In the genomic region with DNA sequence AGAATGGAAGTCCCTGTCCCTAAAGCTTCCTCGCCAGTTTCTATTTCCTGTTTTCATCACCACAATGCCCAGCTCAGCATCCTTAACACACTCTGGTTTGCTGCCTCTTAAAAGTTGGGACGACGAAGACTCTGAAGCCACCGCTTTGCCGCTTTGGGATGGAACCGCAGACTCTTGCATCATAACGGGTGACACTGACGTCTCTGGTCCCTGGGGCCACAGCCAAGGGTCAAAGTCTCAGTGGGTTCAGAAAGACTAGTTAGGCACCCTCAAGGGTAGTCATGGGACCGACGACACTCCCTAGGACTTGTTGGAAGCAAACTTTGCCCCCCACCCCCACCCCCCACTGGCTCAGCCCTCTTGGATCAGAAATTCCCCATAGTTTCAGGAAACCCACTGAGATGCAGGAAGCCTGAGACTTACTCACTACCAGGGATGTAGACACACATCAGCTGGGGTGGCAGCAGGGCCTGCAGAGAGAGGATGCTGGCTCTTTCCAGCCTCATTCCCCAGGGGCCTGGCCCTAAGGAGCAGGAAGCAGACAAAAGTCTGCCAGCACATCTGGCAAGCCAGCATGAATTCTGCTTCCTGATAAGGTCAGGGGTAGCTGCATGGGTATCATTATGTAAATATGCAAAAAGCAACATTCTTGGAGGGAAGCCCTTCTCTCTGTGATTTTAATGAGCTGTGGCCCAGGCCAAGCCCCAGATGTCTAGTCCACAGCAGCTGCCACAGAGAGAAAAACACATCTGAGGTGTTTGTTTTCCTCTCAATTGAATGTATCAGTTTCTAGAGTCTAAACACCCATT, we compare ENCODE assay signal across 8 mouse cellular contexts. TPM values are rescaled to one million over a fixed set of nuclear protein-coding genes. Genes with fewer than 3 reads are reported as not detected.
DNase-seq lines count a peak whose midpoint lies in the region; ATAC-seq lines count a peak whose summit lies in the region.
"Had no signal": no experiment of that assay in that cellular context is flagged by ENCODE, and none has a peak within 500 bp of the region (broad histone marks: within the 10 kb centered on the region; RNA-seq: fewer than 3 reads in every experiment).

No protein-coding gene starts in this region.

- no peaks in the 10 kb centered on the region for H3K36me3 ChIP-seq in forebrain, embryonic 14.5 days (ENCODE audit: control insufficient read depth, insufficient read depth, low read length)
- H3K36me3 ChIP-seq in hindbrain, embryonic 11.5 days (ENCODE audit: control insufficient read depth, insufficient read depth, low read length): no peaks in the 10 kb centered on the region
- H3K36me3 ChIP-seq in limb, embryonic 15.5 days: no peaks in the 10 kb centered on the region
- H3K36me3 ChIP-seq in neural tube, embryonic 11.5 days (ENCODE audit: control insufficient read depth, insufficient read depth, low read length): no peaks in the 10 kb centered on the region

- no peak overlapping the region for H3K9ac ChIP-seq in forebrain, embryonic 14.5 days (ENCODE audit: low read length)
- no peak overlapping the region for H3K9ac ChIP-seq in hindbrain, embryonic 11.5 days (ENCODE audit: low read depth, low read length)
- H3K9ac ChIP-seq in limb, embryonic 15.5 days: no peak overlapping the region
- no peak overlapping the region for H3K9ac ChIP-seq in neural tube, embryonic 11.5 days (ENCODE audit: low read length)

- H3K4me1 ChIP-seq in forebrain, embryonic 14.5 days (ENCODE audit: control insufficient read depth, insufficient read depth, low read length): no peaks in the 10 kb centered on the region; the same call in 1 of the 2 replicates
- H3K4me1 ChIP-seq in hindbrain, embryonic 11.5 days (replicated peaks; ENCODE audit: control insufficient read depth, insufficient read depth, low read length): peaks cover 3% of the 10 kb centered on the region; the same call in 1 of the 2 replicates
- peaks cover 23% of the 10 kb centered on the region for H3K4me1 ChIP-seq in limb, embryonic 15.5 days
- H3K4me1 ChIP-seq in neural tube, embryonic 11.5 days (ENCODE audit: control insufficient read depth, insufficient read depth, low read length): peaks cover 6% of the 10 kb centered on the region; the same call in 1 of the 2 replicates

- no peak overlapping the region for H3K4me3 ChIP-seq in forebrain, embryonic 14.5 days (ENCODE audit: low read depth, low read length)
- H3K4me3 ChIP-seq in hindbrain, embryonic 11.5 days (ENCODE audit: low read depth, low read length): no peak overlapping the region
- H3K4me3 ChIP-seq in limb, embryonic 15.5 days: no peak overlapping the region
- no peak overlapping the region for H3K4me3 ChIP-seq in neural tube, embryonic 11.5 days (ENCODE audit: low read depth, low read length)
- H3K4me3 ChIP-seq: erythroblast, embryonic 14.5 days had no signal

- no peak for ATAC-seq in forebrain, embryonic 14.5 days
- no peak for ATAC-seq in hindbrain, embryonic 11.5 days (ENCODE audit: low FRiP score)
- ATAC-seq in limb, embryonic 15.5 days (ENCODE audit: insufficient number of reproducible peaks, low FRiP score, low TSS enrichment, low read depth): no peak; the same call in 1 of the 2 replicates
- ATAC-seq in neural tube, embryonic 11.5 days (ENCODE audit: insufficient read depth, low FRiP score, low TSS enrichment): no peak
- no peak for ATAC-seq in inflammation-experienced regulatory T-cells, adult 6 months

- H3K27me3 ChIP-seq in forebrain, embryonic 14.5 days (replicated peaks; ENCODE audit: control insufficient read depth, insufficient read depth, low read length): no peaks in the 10 kb centered on the region
- no peaks in the 10 kb centered on the region for H3K27me3 ChIP-seq in hindbrain, embryonic 11.5 days (ENCODE audit: control insufficient read depth, insufficient read depth, low read length)
- no peaks in the 10 kb centered on the region for H3K27me3 ChIP-seq in limb, embryonic 15.5 days
- H3K27me3 ChIP-seq in neural tube, embryonic 11.5 days (ENCODE audit: control insufficient read depth, insufficient read depth, low read length): no peaks in the 10 kb centered on the region

- H3K9me3 ChIP-seq in forebrain, embryonic 14.5 days (replicated peaks; ENCODE audit: control insufficient read depth, low read length): no peaks in the 10 kb centered on the region
- H3K9me3 ChIP-seq in hindbrain, embryonic 11.5 days (ENCODE audit: control insufficient read depth, low read length): no peaks in the 10 kb centered on the region
- H3K9me3 ChIP-seq in limb, embryonic 15.5 days: no peaks in the 10 kb centered on the region
- no peaks in the 10 kb centered on the region for H3K9me3 ChIP-seq in neural tube, embryonic 11.5 days (ENCODE audit: control insufficient read depth, low read length)

- H3K4me2 ChIP-seq in forebrain, embryonic 14.5 days (ENCODE audit: low read length): no peak overlapping the region
- H3K4me2 ChIP-seq in hindbrain, embryonic 11.5 days (replicated peaks; ENCODE audit: low read depth, low read length): no peak overlapping the region
- H3K4me2 ChIP-seq in limb, embryonic 15.5 days: no peak overlapping the region
- H3K4me2 ChIP-seq in neural tube, embryonic 11.5 days (ENCODE audit: low read depth): no peak overlapping the region

- 82% methylated on average over 10 of the region's 10 CpGs for WGBS in forebrain, embryonic 14.5 days
- 76% methylated on average over 10 of the region's 10 CpGs for WGBS in hindbrain, embryonic 11.5 days
- WGBS in limb, embryonic 15.5 days: 76% methylated on average over 10 of the region's 10 CpGs
- 82% methylated on average over 10 of the region's 10 CpGs for WGBS in neural tube, embryonic 11.5 days

- peak; percentile 6 for DNase-seq in brain, embryonic 18.5 days (ENCODE audit: low read depth, low spot score)
- peak; percentile 49 for DNase-seq in forebrain, embryonic 14.5 days (ENCODE audit: low spot score)
- DNase-seq in hindbrain, embryonic 11.5 days (ENCODE audit: low spot score): peak; percentile 56
- peak; percentile 38 for DNase-seq in neural tube, embryonic 11.5 days (ENCODE audit: low spot score)
- no peak for DNase-seq in layer of hippocampus, adult 8-10 months (ENCODE audit: low spot score in 2 of 2)

- 0 out of 2 replicates have a peak overlapping the region, but pooled peaks have one; percentile 3 for H3K27ac ChIP-seq in forebrain, embryonic 14.5 days (ENCODE audit: low read depth, low read length)
- H3K27ac ChIP-seq in hindbrain, embryonic 11.5 days (ENCODE audit: low read depth, low read length): peak overlapping the region; percentile 45
- H3K27ac ChIP-seq in limb, embryonic 15.5 days: peak overlapping the region; percentile 62
- H3K27ac ChIP-seq in neural tube, embryonic 11.5 days (ENCODE audit: low read depth, low read length): no peak overlapping the region

RNA-seq across cellular contexts. Expression of a gene that starts 38.5 kb away (rescaled TPM):
- polyA plus RNA-seq in forebrain, embryonic 14.5 days (2014; fragmentation: Nextera tagmentation; extraction: Ambion mirVana): 3.0 and 3.8 TPM in 2 replicates
- 40.0 and 48.4 TPM in 2 replicates for polyA plus RNA-seq in hindbrain, embryonic 11.5 days (2014; fragmentation: Nextera tagmentation; extraction: Ambion mirVana)
- 105 and 121 TPM in 2 replicates for polyA plus RNA-seq in limb, embryonic 15.5 days (2015; fragmentation: Nextera tagmentation; extraction: Ambion mirVana)
- polyA plus RNA-seq in neural tube, embryonic 11.5 days (2014; fragmentation: Nextera tagmentation; extraction: Ambion mirVana): 50.6 and 57.0 TPM in 2 replicates
- 1 to 10 TPM in 1 of 3 experiments, under 1 TPM in 1, not detected in 1; 0.41 to 1.1 TPM for polyA plus RNA-seq in inflammation-experienced regulatory T-cells, adult 6 months (2017; shearing (Covaris generic))
- 1 to 10 TPM; 4.6 to 5.2 (median 4.8) TPM for total RNA-seq in layer of hippocampus, adult 8-10 months (2022)

RNA-seq across cellular contexts. Expression of a gene that starts 55.0 kb away (rescaled TPM):
- polyA plus RNA-seq in forebrain, embryonic 14.5 days (2014; fragmentation: Nextera tagmentation; extraction: Ambion mirVana): 39.7 and 45.8 TPM in 2 replicates
- polyA plus RNA-seq in hindbrain, embryonic 11.5 days (2014; fragmentation: Nextera tagmentation; extraction: Ambion mirVana): 47.8 and 50.9 TPM in 2 replicates
- 27.3 and 30.4 TPM in 2 replicates for polyA plus RNA-seq in limb, embryonic 15.5 days (2015; fragmentation: Nextera tagmentation; extraction: Ambion mirVana)
- 56.4 and 58.9 TPM in 2 replicates for polyA plus RNA-seq in neural tube, embryonic 11.5 days (2014; fragmentation: Nextera tagmentation; extraction: Ambion mirVana)
- 10 to 100 TPM in 2 of 3 experiments, 1 to 10 TPM in 1; 7.3 to 10.6 (median 10.5) TPM for polyA plus RNA-seq in inflammation-experienced regulatory T-cells, adult 6 months (2017; shearing (Covaris generic))
- 10 to 100 TPM; 27.1 to 28.8 (median 27.7) TPM for total RNA-seq in layer of hippocampus, adult 8-10 months (2022)

Comparison
In these comparisons a context has a peak if more than half of its experiments do, and no peak if none do; other contexts are left out.
1. DNase-seq: peak in brain, embryonic 18.5 days (single experiment), forebrain, embryonic 14.5 days (single experiment), hindbrain, embryonic 11.5 days (single experiment) and neural tube, embryonic 11.5 days (single experiment); none in layer of hippocampus, adult 8-10 months (0 of 2).